ENCODE assay signal across 8 mouse cellular contexts in genomic region chr17:70847086-70847485, GRCm38 (mm10). TPM values are rescaled to one million over a fixed set of nuclear protein-coding genes. Genes with fewer than 3 reads are reported as not detected.
A peak's percentile ranks its signal among the peaks of the same experiment; 100 is the strongest.
DNase-seq lines count a peak whose midpoint lies in the region; ATAC-seq and TF ChIP-seq lines count a peak whose summit lies in the region.

No protein-coding gene starts in this region.

- peak overlapping the region; percentile 40; the same call in 1 of the 2 replicates for H3K9ac ChIP-seq in embryonic facial prominence, embryonic 11.5 days (replicated peaks; ENCODE audit: low read length)
- no peak overlapping the region for H3K9ac ChIP-seq in hindbrain, embryonic 15.5 days
- no peak overlapping the region for H3K9ac ChIP-seq in liver, adult 2 months (ENCODE audit: low read depth, low read length)

- H3K27me3 ChIP-seq in spleen, adult 2 months (ENCODE audit: control insufficient read depth, insufficient read depth, low read length): no peaks in the 10 kb centered on the region
- H3K27me3 ChIP-seq in embryonic facial prominence, embryonic 11.5 days (ENCODE audit: control insufficient read depth, insufficient read depth, low read length): no peaks in the 10 kb centered on the region
- H3K27me3 ChIP-seq in hindbrain, embryonic 15.5 days: no peaks in the 10 kb centered on the region; the same call in 1 of the 2 replicates
- no peaks in the 10 kb centered on the region for H3K27me3 ChIP-seq in liver, adult 2 months (ENCODE audit: control insufficient read depth, insufficient read depth, low read length)

- ATAC-seq in embryonic facial prominence, embryonic 11.5 days (replicated peaks; ENCODE audit: insufficient number of reproducible peaks, low FRiP score, low TSS enrichment, low read depth): no peak
- no peak for ATAC-seq in hindbrain, embryonic 15.5 days (ENCODE audit: low FRiP score, low read depth)
- no peak for ATAC-seq in monocyte, adult 5-6 weeks (replicated peaks; ENCODE audit: insufficient number of reproducible peaks, low FRiP score, low TSS enrichment, poor library complexity, severe bottlenecking)

- H3K27ac ChIP-seq in spleen, adult 2 months (ENCODE audit: insufficient read depth, low read length): no peak overlapping the region
- no peak overlapping the region for H3K27ac ChIP-seq in embryonic facial prominence, embryonic 11.5 days (replicated peaks; ENCODE audit: low read depth, low read length)
- no peak overlapping the region for H3K27ac ChIP-seq in hindbrain, embryonic 15.5 days (replicated peaks)
- H3K27ac ChIP-seq in liver, adult 2 months (replicated peaks; ENCODE audit: insufficient read depth, low read depth, low read length): no peak overlapping the region

- peak; percentile 37; the same call in 1 of the 2 replicates for TF ChIP-seq CTCF in spleen, adult 2 months (IDR thresholded peaks at IDR 0.05; ENCODE audit: extremely low read depth, insufficient read depth, insufficient read length, insufficient replicate concordance)
- TF ChIP-seq CTCF in liver, adult 2 months (IDR thresholded peaks at IDR 0.05; ENCODE audit: low read depth, low read length): peak; percentile 46

- TF ChIP-seq POLR2A in spleen, adult 2 months (IDR thresholded peaks at IDR 0.05; ENCODE audit: low read depth, low read length): no peak
- no peak for TF ChIP-seq POLR2A in liver, adult 2 months (IDR thresholded peaks at IDR 0.05; ENCODE audit: extremely low read depth, insufficient read depth, low read length)

- H3K4me1 ChIP-seq in spleen, adult 2 months (ENCODE audit: control insufficient read depth, insufficient read depth, insufficient read length): 0 out of 2 replicates have a peak, but pooled peaks cover 6% of the 10 kb centered on the region
- H3K4me1 ChIP-seq in embryonic facial prominence, embryonic 11.5 days (ENCODE audit: control insufficient read depth, insufficient read depth, low read length): no peaks in the 10 kb centered on the region; the same call in 1 of the 2 replicates
- peaks cover 42% of the 10 kb centered on the region for H3K4me1 ChIP-seq in hindbrain, embryonic 15.5 days (replicated peaks)
- H3K4me1 ChIP-seq in liver, adult 2 months (ENCODE audit: control insufficient read depth, insufficient read depth, low read length): peaks cover 18% of the 10 kb centered on the region

- H3K79me2 ChIP-seq in liver, adult 2 months (ENCODE audit: control insufficient read depth, insufficient read depth, low read length): peaks cover 7% of the 10 kb centered on the region; the same call in 1 of the 2 replicates

- no peaks in the 10 kb centered on the region for H3K9me3 ChIP-seq in embryonic facial prominence, embryonic 11.5 days (replicated peaks; ENCODE audit: control insufficient read depth, low read length)
- no peaks in the 10 kb centered on the region for H3K9me3 ChIP-seq in hindbrain, embryonic 15.5 days

- 1% methylated on average over 4 of the region's 4 CpGs for WGBS in spleen, adult 2 months
- WGBS in embryonic facial prominence, embryonic 11.5 days: 5% methylated on average over 4 of the region's 4 CpGs
- 1% methylated on average over 4 of the region's 4 CpGs for WGBS in hindbrain, embryonic 15.5 days
- under 1% methylated on average over 4 of the region's 4 CpGs for WGBS in liver, adult 2 months

- DNase-seq in spleen, adult 2 months (ENCODE audit: low read depth in 1 of 2, low spot score in 2 of 2): peak; percentile 64 to 70
- DNase-seq in spleen, adult 12 weeks (ENCODE audit: low spot score): no peak
- DNase-seq in embryonic facial prominence, embryonic 11.5 days (ENCODE audit: low spot score): peak; percentile 83
- DNase-seq in liver, adult 2 months (ENCODE audit: extremely low read depth, low read depth, low spot score): peak; percentile 70
- peak; percentile 83 for DNase-seq in naive thymus-derived CD4-positive, alpha-beta T cell, adult 2 months (ENCODE audit: low read depth)
- DNase-seq in urinary bladder, postnatal 36 days (ENCODE audit: low spot score in 2 of 2): no peak

- peaks cover 25% of the 10 kb centered on the region for H3K36me3 ChIP-seq in spleen, adult 2 months (ENCODE audit: control insufficient read depth, insufficient read depth, low read length)
- no peaks in the 10 kb centered on the region for H3K36me3 ChIP-seq in embryonic facial prominence, embryonic 11.5 days (replicated peaks; ENCODE audit: control insufficient read depth, insufficient read depth, low read depth, low read length)
- no peaks in the 10 kb centered on the region for H3K36me3 ChIP-seq in hindbrain, embryonic 15.5 days
- peaks cover 16% of the 10 kb centered on the region for H3K36me3 ChIP-seq in liver, adult 2 months (ENCODE audit: control insufficient read depth, insufficient read depth, low read length)

- no peak overlapping the region for H3K4me3 ChIP-seq in spleen, adult 2 months (ENCODE audit: extremely low read depth, insufficient read depth, insufficient read length)
- H3K4me3 ChIP-seq in embryonic facial prominence, embryonic 11.5 days (ENCODE audit: low read depth, low read length): no peak overlapping the region
- no peak overlapping the region for H3K4me3 ChIP-seq in hindbrain, embryonic 15.5 days
- no peak overlapping the region for H3K4me3 ChIP-seq in liver, adult 2 months (ENCODE audit: insufficient read depth, low read depth, low read length)

- no peak overlapping the region for H3K4me2 ChIP-seq in embryonic facial prominence, embryonic 11.5 days (ENCODE audit: low read depth, low read length)
- H3K4me2 ChIP-seq in hindbrain, embryonic 15.5 days: peak overlapping the region; percentile 32; the same call in 1 of the 2 replicates

RNA-seq across cellular contexts. Expression of gene Tgif1, which starts 6.3 kb away (rescaled TPM):
- polyA plus RNA-seq in spleen, adult 2 months (2012; rRNA removed): 22.2 and 22.6 TPM in 2 replicates
- polyA plus RNA-seq in embryonic facial prominence, embryonic 11.5 days (2014; fragmentation: Nextera tagmentation; extraction: Ambion mirVana): 92.4 and 96.5 TPM in 2 replicates
- 14.6 and 16.2 TPM in 2 replicates for polyA plus RNA-seq in hindbrain, embryonic 15.5 days (2015; fragmentation: Nextera tagmentation; extraction: Ambion mirVana)
- 10.6 and 16.2 TPM in 2 replicates for total RNA-seq in liver, adult 2 months (2014; rRNA removed)
- polyA plus RNA-seq in liver, adult 2 months (2012; rRNA removed): 14.5 and 17.0 TPM in 2 replicates
- total RNA-seq in monocyte, adult 5-6 weeks (2017): 79.7 to 125 TPM (median 111 TPM) in 3 replicates

Comparison
In these comparisons a context has a peak if more than half of its experiments do, and no peak if none do; other contexts are left out.
1. DNase-seq: peak in spleen, adult 2 months (2 of 2), embryonic facial prominence, embryonic 11.5 days (single experiment), liver, adult 2 months (single experiment) and naive thymus-derived CD4-positive, alpha-beta T cell, adult 2 months (single experiment); none in spleen, adult 12 weeks (single experiment) and urinary bladder, postnatal 36 days (0 of 2).